Mouse (Mus musculus): ENCODE measurements around the gene Lypd5.
"Not testable (repeated sequence)": the region's sequence is repeated elsewhere in the genome, so short reads cannot be mapped to it uniquely, and the experiment has no call there.

The Lypd5 gene

DNA sequence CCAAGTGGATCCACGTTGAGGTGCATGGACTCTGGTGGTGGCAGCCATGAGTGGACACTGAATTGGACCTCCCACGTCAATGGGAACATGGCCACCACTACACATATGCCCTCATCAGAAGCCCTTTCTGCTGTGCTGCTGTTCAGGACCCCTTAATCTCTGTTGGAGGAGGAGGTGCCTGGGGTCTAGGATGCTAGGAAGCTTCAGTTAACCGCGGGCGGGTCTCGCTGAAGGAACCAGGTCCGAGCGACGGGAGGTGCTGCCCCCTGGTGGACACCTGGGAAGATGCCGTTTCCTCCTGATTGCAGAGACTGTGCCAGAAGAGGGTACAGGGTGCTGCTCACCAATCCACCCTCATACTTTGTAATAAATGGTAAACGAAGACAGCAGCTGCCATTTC is 35.8 kb downstream of the Lypd5 start:
- DNase-seq, result peak; percentile 95

DNA sequence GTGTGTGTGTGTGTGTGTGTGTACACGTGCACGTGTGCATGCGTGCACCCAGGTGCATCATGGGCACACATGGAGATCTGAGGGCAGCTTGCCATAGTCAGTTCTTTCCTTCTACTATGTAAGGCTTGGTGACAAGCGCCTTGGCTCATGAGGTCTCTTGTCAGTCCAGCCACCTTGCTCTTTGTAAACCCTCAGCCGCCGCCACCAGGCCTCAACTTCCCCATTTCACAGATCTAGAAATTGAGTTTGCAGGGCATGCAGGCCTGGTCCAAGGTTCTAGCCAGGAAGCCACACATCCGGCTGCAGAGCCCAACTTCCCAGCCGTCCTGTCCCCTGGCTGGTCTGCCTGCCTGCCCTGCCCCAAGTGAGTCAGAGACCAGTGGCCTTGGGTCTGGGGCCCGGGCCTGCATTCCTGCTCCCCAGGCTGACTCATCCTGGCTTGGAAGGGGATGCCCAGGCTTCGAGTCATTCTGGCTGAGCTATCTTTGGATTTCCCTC is 38.1 kb downstream of the Lypd5 start:
- no peak for DNase-seq

DNA sequence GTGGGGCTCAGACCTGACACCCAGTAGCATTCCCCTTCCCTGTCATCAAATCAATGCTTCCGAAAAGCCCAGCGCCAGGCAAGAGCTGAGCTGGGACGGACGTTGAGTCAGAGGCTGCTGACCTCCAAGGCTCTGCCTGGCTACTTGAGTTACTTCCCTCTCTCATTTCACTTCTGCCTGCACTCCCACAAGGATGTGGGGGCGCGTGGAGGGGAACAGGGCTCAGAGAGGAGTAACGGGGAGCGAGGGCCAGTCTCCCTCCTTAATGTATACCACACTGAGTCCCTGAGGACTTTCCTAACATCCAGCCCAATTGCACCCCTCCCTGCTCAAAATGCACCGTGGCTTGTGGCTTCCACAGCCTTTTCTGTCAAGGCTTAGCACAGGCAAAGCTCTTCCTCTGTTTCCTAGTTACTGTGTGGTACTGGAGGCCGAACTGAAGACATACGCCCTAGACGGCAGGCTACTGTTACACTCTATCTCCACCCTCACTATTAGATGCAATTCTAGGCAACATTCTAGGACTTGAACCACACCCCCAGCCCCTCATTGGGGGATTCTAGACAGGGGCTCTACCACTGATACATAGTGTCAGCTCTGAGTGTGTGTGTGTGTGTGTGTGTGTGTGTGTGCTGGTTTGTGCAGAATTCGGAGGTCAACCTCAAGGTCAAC is 40.7 kb downstream of the Lypd5 start:
- no peak for DNase-seq

GRCm38 (mm10) chr7:24390512-24390911 is 41.5 kb downstream of the Lypd5 start:
- DNase-seq, result no peak

GRCm38 (mm10) chr7:24391077-24391476 is 42.1 kb downstream of the Lypd5 start:
- DNase-seq, result no peak

- no peak for DNase-seq
Measured at GRCm38 (mm10) chr7:24391687-24392086, 42.7 kb downstream of the Lypd5 start.

DNA sequence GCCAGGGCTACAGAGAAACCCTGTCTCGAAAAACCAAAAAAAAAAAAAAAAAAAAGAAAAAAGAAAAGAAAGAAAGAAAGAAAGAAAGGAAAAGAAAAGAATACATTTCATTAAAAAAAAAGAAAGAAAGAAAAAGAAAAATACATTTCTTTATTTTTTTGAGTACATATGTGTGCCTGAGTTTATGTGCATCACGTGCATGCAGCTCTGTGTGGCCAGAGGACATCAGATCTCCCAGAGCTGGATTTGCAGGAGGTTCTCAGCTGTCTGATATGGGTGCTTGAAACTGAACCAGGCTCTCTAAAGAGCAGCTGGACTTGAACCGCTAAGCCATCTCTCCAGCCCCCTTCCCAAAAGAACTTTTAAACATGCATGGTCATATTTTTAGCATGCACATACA is 45.1 kb downstream of the Lypd5 start:
- no peak for DNase-seq

GRCm38 (mm10) chr7:24394475-24395161 is 45.6 kb downstream of the Lypd5 start:
- peak; percentile 55 for DNase-seq

GRCm38 (mm10) chr7:24396832-24397231 is 47.8 kb downstream of the Lypd5 start:
- no peak for DNase-seq

GRCm38 (mm10) chr7:24398364-24398913 is 49.4 kb downstream of the Lypd5 start:
- no peak for DNase-seq

GRCm38 (mm10) chr7:24399256-24400081 is 50.5 kb downstream of the Lypd5 start, which contains the start of gene Smg9:
Gene Smg9 (plus strand): TSS chr7:24399619.
- DNase-seq, result peak; percentile 97

- DNase-seq, result no peak
Measured at GRCm38 (mm10) chr7:24400082-24400452, 51.1 kb downstream of the Lypd5 start.

DNA sequence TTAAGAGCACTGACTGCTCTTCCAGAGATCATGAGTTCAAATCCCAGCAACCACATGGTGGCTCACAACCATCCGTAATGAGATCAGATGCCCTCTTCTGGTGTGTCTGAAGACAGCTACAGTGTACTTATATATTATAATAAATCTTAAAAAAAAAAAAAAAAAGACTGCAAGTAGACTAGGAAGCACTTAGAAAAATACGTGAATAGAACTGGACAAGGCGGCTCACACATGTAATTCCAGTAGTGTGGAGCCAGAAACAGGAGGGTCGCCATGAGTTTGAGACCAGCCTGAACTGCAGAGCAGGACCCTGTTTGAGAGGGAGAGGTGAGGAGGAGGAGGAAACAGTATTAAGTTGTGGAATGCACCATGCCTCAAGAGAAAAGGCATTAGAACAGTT is 51.5 kb downstream of the Lypd5 start:
- DNase-seq, result not testable (repeated sequence)

DNA sequence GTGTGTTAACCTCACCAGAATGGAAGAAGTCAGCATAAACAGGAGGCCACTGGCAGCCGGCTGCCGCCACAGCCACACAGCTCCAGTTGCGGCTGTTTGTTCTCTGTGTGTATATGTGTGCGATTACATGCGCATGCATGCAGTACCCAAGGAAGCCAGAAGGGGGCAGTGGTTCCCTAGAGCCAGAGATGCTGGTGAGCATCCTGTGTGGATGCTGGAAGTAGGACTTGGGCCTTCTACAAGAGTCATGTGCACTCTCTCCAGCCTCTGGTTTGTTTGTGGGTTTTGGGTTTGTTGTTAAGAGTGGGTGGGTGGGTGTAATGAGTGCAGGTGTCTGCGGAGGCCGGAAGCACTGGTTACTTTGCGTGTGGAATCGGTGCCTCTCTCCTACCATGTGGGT is 53.9 kb downstream of the Lypd5 start:
- no peak for DNase-seq

All from thymus, postnatal 4 days (tissue).